Mouse (Mus musculus) spleen, adult 12 weeks (tissue): ENCODE results near the gene Olfr644.

Source experiments
- DNase-seq: peaks from one replicate; pipeline ENCODE4 v3.0.0; 2022; ENCODE audit warnings: low spot score

Gene Olfr644

DNA sequence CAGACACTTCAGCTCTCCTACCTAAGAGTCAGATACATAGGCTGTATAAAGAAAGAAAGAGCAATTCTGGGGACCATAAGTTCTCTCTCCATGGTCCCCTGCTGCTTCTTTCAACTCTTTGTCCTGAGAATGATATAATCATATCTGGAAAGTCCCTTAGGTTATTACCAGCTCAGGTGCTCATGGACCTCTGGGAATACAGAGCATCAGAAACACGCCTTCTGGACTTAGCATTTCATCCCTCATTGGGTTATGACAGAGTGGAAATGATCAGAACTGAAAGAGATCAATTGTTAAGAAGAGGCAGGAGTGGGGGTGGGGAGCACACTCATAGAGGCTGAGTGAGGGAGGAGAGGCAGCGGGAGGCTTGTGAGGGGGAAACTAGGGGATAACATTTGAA, at the start of gene Olfr644:
Gene Olfr644, minus strand, starts transcription at position 101 of the 400 bp plus-strand sequence.
- DNase-seq, result no peak

GRCm38 (mm10) chr7:104104757-104104972, 33.0 kb upstream of the Olfr644 start, which contains the start of gene Olfr646:
TSS of gene Olfr646 (plus strand) at chr7:104104873.
- DNase-seq, result no peak

GRCm38 (mm10) chr7:104103913-104104756, 32.5 kb upstream of the Olfr644 start:
- no peak for DNase-seq

DNA sequence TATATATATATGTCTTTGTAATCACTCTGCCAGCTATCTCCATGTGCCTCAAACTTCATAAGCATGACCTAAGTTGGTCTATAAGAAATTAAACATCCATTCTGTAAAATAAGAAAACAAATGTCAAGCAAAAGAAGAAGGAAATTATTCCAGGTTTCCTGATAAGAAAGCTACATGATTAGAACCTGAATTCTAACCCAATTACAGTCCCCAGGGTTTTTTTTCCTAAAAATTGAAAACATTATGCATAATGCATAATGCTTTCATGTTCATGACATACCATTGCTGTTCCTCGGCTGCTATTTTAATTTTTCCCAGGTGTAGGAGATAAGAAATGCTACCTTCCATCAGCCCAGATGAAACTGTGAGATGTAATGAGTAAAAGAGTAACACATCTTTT, 13.7 kb upstream of the Olfr644 start, which contains the start of gene Olfr645:
Gene Olfr645, minus strand, starts transcription at position 101 of the 400 bp plus-strand sequence.
- DNase-seq, result no peak

GRCm38 (mm10) chr7:104061345-104061744, 10.3 kb downstream of the Olfr644 start, which contains the start of gene 4930516K23Rik:
TSS of gene 4930516K23Rik (minus strand) at chr7:104061445.
- DNase-seq, result no peak

DNA sequence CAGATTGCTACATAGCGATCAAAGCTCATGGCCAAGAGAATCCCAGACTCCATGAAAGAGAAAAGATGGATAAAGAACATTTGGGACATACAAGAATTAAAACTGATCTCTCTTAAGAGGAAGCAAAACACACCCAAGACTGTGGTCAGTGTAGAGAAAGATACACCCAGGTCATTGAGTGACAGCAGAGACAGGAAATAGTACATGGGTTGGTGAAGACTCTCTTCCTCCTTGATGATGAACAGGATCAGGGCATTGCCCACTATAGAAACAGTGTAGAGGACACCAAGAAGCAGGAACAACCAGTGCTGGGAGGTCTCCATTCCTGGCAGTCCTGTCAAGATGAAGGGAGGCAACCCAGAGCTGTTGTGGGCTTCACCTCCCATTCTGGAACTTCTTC, 12.5 kb downstream of the Olfr644 start:
- no peak for DNase-seq

DNA sequence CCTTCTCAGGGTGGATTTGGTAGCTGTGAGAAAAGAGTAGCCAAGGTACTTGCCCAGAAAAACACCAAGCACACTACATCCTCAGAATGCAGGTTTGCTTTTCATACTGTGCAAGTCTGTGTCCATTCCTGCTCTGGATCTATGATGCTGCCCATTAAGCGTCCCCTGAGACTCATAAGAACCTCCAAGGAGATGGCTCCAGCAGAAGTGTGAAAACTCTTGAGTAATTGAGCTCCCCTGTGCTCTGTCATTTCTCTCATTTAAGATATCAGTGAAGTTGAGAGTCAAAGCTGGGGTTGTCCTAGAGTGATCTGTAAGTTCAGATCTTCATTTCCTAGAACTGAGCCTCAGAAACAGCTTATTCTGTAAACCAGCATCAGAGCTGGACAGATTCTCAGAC, 19.1 kb downstream of the Olfr644 start, which contains the start of gene Olfr642:
Gene Olfr642, minus strand, starts transcription at position 101 of the 400 bp plus-strand sequence.
- DNase-seq, result no peak

- DNase-seq, result no peak
Measured at GRCm38 (mm10) chr7:104050745-104051144, 20.9 kb downstream of the Olfr644 start.

- no peak for DNase-seq
Measured at GRCm38 (mm10) chr7:104035145-104035544, 36.5 kb downstream of the Olfr644 start, which contains the start of gene Olfr641. TSS of gene Olfr641 (plus strand) at chr7:104035445.

- no peak for DNase-seq
Measured at GRCm38 (mm10) chr7:104026978-104027377, 44.7 kb downstream of the Olfr644 start.

GRCm38 (mm10) chr7:104025473-104025872, 46.2 kb downstream of the Olfr644 start, which contains the start of gene Olfr640:
TSS of gene Olfr640 (minus strand) at chr7:104025573.
- DNase-seq, result no peak

GRCm38 (mm10) chr7:104021651-104022050, 50.0 kb downstream of the Olfr644 start:
- no peak for DNase-seq

DNA sequence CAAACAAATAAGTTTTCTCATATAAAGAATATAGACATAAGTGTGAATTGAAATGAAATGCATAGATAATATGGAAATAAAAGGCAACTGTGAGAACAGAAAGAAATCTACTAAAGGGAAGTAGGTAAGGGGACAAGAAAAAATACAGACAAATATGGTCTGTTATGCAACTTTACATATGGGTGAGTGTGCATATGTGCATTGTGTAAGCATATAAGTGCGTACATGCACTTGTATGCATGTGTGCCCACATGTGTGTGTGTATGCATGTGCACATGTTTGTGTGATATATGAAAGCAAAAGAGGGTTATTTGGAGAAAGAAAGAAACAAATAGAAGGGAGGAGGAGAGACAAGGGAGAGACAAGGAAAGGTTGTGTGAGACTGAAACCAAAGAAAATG, 52.7 kb downstream of the Olfr644 start:
- DNase-seq, result no peak

- no peak for DNase-seq
Measured at GRCm38 (mm10) chr7:104017203-104017602, 54.5 kb downstream of the Olfr644 start, which contains the start of gene Olfr639. TSS of gene Olfr639 (minus strand) at chr7:104017303.
